Mouse (Mus musculus): ENCODE data around the gene Apbb2. TPM values are rescaled to one million over a fixed set of nuclear protein-coding genes. Genes with fewer than 3 reads are reported as not detected.
A peak's percentile ranks its signal among the peaks of the same experiment; 100 is the strongest.

The Apbb2 gene
- polyA plus RNA-seq, 1 experiment from 2014 or later = 39.3 TPM

DNA sequence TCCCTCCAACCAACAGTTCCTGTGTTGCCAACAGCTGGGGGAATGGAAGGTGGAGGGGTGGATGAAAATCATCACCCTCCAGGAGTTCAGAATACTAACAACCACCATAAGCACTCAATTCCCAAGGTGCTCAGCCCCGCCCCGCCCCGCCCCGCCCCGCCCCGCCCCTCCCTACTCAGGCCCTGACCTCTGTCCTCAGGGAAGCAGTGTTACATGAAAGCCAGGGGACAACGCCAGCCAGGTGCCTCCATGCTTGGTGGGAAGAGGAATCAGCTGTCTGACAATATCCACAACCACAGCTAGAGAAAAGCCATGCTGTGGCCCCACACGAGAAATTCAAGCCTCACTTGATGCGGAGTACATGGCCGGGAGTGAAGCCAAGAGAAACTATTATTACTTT, 276.7 kb downstream of the Apbb2 start:
- no peaks in the 10 kb centered on the region for H3K9me3 ChIP-seq (ENCODE audit: control insufficient read depth, low read length)
- no peak overlapping the region for H3K4me2 ChIP-seq (ENCODE audit: low read length)
- H3K4me3 ChIP-seq (ENCODE audit: low read depth, low read length) = no peak overlapping the region
- no peak overlapping the region for H3K9ac ChIP-seq (ENCODE audit: low read length)
- H3K4me1 ChIP-seq (replicated peaks; ENCODE audit: control insufficient read depth, insufficient read depth, low read length) = peaks cover 11% of the 10 kb centered on the region
- WGBS = 38% methylated on average over 10 of the region's 10 CpGs
- no peak overlapping the region for H3K27ac ChIP-seq (ENCODE audit: low read depth)
- DNase-seq (ENCODE audit: low spot score) = no peak
- H3K36me3 ChIP-seq (ENCODE audit: control insufficient read depth, insufficient read depth, low read length) = no peaks in the 10 kb centered on the region
- no peaks in the 10 kb centered on the region for H3K27me3 ChIP-seq (replicated peaks; ENCODE audit: control insufficient read depth, insufficient read depth, low read length)
- no peak for ATAC-seq (replicated peaks; ENCODE audit: low FRiP score, low TSS enrichment, low read depth)

DNA sequence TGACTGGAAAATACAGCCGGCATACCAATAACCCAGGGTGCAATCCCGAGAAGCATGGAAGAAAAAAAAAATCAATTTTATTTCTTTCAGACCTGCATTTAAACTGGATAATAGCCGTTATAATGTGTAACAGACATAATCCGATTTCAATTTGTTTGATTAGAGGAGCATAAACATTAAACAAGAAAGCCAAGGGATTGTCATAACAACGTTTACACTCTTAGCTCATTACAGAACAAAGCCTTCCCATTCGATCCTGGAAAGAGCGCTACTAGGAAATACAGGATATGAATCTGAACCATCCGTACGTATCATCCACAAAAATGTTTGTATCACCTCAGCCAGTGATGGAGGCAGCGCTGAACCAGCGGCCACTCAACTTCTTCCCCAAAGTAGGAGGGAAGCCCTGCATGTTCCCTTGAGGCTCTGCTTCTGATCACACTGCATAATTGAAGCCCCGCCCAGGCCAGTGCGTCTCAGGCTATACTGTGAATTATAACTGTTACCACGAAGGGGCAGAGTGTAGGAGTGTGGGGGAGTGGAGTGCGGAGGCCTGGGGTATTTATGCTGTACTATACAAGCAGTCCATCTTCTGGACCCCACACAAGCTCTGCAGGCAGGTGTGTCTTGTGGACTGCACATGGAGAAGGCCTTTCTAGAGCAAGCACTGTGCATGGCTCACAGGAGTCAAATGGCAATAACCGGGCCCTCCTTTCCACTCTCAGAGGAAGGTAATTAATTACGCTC, 278.1 kb downstream of the Apbb2 start:
- Histone ChIP-seq H3K4me1 (replicated peaks; ENCODE audit: control insufficient read depth, insufficient read depth, low read length) (peaks cover 11% of the 10 kb centered on the region), H3K36me3 (ENCODE audit: control insufficient read depth, insufficient read depth, low read length) (no peaks in the 10 kb centered on the region), H3K27me3 (replicated peaks; ENCODE audit: control insufficient read depth, insufficient read depth, low read length) (no peaks in the 10 kb centered on the region), H3K4me2 (ENCODE audit: low read length) (no peak overlapping the region), H3K4me3 (ENCODE audit: low read depth, low read length) (no peak overlapping the region), H3K9me3 (ENCODE audit: control insufficient read depth, low read length) (no peaks in the 10 kb centered on the region), H3K27ac (ENCODE audit: low read depth) (no peak overlapping the region), H3K9ac (ENCODE audit: low read length) (no peak overlapping the region)
- 51% methylated on average over 17 of the region's 17 CpGs for WGBS
- ATAC-seq (replicated peaks; ENCODE audit: low FRiP score, low TSS enrichment, low read depth) (no peak), DNase-seq (ENCODE audit: low spot score) (no peak)

DNA sequence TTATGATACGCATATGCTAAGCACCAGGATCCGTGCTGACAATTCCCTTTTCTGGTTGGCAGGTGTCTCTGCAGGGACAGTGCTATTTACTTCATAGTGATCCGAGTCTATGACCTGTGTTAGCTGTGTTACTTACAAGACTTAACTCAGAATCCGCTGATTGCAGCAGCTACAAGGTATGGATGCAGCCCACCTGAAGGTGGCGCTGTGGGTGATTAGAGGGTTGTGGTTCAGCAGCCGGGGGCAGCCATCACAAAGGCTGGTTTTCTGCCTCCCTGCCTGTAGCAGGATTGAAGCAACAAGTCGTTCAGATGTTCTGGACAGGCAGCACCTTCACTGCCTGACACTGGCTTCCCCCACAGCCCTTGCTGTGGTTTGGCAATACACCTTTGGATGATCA, 280.0 kb downstream of the Apbb2 start:
- H3K9me3 ChIP-seq (ENCODE audit: control insufficient read depth, low read length) = no peaks in the 10 kb centered on the region
- H3K4me1 ChIP-seq (replicated peaks; ENCODE audit: control insufficient read depth, insufficient read depth, low read length) = peaks cover 5% of the 10 kb centered on the region
- H3K4me2 ChIP-seq (ENCODE audit: low read length) = no peak overlapping the region
- WGBS = 39% methylated on average over 7 of the region's 7 CpGs
- DNase-seq (ENCODE audit: low spot score) (no peak), ATAC-seq (replicated peaks; ENCODE audit: low FRiP score, low TSS enrichment, low read depth) (no peak)
- no peaks in the 10 kb centered on the region for H3K36me3 ChIP-seq (ENCODE audit: control insufficient read depth, insufficient read depth, low read length)
- no peak overlapping the region for H3K9ac ChIP-seq (ENCODE audit: low read length)
- H3K4me3 ChIP-seq (ENCODE audit: low read depth, low read length) = no peak overlapping the region
- no peak overlapping the region for H3K27ac ChIP-seq (ENCODE audit: low read depth)
- H3K27me3 ChIP-seq (replicated peaks; ENCODE audit: control insufficient read depth, insufficient read depth, low read length) = no peaks in the 10 kb centered on the region

DNA sequence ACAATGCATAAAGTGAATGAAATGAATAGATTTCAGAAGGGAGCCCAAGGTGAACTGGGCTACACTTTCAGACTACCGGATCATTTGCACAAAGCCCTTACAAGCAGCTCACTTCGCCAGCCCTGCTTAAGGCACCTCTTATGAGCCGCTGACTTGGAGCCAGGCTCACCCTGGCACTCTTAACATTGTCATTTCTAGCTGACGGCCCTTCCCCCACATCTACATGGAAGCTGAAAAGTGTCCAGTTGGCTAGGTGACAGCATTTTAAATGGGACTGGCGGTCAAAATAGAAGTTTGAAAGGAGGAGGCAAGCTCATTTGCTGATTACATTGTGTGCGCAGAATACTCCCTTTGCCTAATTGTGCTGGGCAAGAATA, 280.6 kb downstream of the Apbb2 start:
- Histone ChIP-seq H3K4me1 (replicated peaks; ENCODE audit: control insufficient read depth, insufficient read depth, low read length) (peaks cover 5% of the 10 kb centered on the region), H3K9me3 (ENCODE audit: control insufficient read depth, low read length) (no peaks in the 10 kb centered on the region), H3K27me3 (replicated peaks; ENCODE audit: control insufficient read depth, insufficient read depth, low read length) (no peaks in the 10 kb centered on the region), H3K4me2 (ENCODE audit: low read length) (peak overlapping the region; percentile 86), H3K36me3 (ENCODE audit: control insufficient read depth, insufficient read depth, low read length) (no peaks in the 10 kb centered on the region), H3K4me3 (ENCODE audit: low read depth, low read length) (peak overlapping the region; percentile 35), H3K9ac (ENCODE audit: low read length) (no peak overlapping the region), H3K27ac (ENCODE audit: low read depth) (no peak overlapping the region)
- ATAC-seq (replicated peaks; ENCODE audit: low FRiP score, low TSS enrichment, low read depth) (no peak), DNase-seq (ENCODE audit: low spot score) (no peak)
- WGBS = 45% methylated on average over 6 of the region's 6 CpGs

DNA sequence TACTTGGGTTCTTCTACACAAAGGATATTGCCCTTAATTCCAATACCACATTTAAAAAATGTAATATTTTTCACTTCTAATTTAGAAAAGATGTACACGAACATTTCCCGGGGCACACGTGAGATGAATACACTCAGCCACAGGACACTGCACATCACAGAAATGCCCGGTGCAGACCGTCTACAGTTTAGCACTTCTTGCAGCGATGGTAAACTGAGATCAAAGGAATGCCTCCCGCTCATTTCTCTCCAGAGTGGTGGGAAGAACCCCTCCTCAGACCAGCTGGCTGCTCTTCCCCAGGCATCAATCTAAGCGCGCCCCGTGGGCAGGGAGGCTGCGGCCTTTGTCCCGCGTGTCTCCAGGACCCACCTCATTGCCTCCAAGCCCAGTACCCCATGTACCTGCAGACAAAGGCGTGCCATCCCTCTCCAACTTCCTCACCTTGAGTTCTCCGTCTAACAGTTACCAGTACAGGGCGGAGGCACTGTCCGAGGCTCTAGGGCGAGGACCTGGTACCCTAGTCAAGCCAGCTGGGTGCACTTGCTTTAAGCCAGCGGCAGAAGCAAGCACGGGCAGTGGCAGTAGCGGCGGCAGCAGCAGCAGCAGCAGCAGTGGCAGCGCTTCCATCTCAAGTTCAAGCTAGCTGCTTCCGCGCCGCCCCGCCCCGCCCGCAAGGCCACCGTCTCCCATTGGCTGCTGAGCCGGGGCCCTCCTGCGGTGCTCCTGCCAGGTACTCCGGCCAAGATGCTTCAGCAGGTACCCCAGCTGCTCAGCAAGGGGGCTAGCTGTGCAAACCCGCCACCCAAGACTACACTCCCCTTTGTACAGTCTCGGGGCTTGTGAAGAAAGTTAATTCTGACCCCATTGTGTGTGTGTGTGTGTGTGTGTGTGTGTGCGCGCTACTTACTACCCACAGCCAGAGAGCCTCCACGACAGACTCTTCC, 281.3 kb downstream of the Apbb2 start:
- peak; percentile 84 for DNase-seq (ENCODE audit: low spot score)
- H3K36me3 ChIP-seq (ENCODE audit: control insufficient read depth, insufficient read depth, low read length) = no peaks in the 10 kb centered on the region
- no peak overlapping the region for H3K27ac ChIP-seq (ENCODE audit: low read depth)
- H3K27me3 ChIP-seq (replicated peaks; ENCODE audit: control insufficient read depth, insufficient read depth, low read length) = no peaks in the 10 kb centered on the region
- H3K9me3 ChIP-seq (ENCODE audit: control insufficient read depth, low read length) = no peaks in the 10 kb centered on the region
- peak overlapping the region; percentile 35 for H3K4me3 ChIP-seq (ENCODE audit: low read depth, low read length)
- 4% methylated on average over 38 of the region's 38 CpGs for WGBS
- H3K4me2 ChIP-seq (ENCODE audit: low read length) = peak overlapping the region; percentile 86
- ATAC-seq (replicated peaks; ENCODE audit: low FRiP score, low TSS enrichment, low read depth) = peak; percentile 54; the same call in 1 of the 2 replicates
- peaks cover 5% of the 10 kb centered on the region for H3K4me1 ChIP-seq (replicated peaks; ENCODE audit: control insufficient read depth, insufficient read depth, low read length)
- 0 out of 2 replicates have a peak overlapping the region, but pooled peaks have one; percentile 25 for H3K9ac ChIP-seq (ENCODE audit: low read length)

DNA sequence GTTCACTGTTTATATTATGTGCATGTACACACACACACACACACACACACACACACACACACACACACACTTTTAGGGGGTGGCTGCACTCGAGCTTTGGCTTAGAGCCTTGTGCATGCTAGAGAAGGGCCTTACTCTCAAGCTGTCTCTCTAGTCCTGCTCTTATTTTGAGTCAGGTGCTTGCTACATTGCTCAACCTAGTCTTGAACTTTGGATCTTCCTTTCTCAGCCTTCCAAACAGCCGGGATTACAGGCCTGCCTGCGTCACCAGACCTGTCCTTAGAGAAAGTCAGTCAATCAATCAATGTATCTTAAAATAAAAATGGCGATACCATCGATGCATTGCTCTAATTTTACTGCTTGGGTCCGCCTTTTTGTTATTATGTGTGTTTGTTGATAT, 287.8 kb downstream of the Apbb2 start:
- Histone ChIP-seq H3K9ac (ENCODE audit: low read length) (no peak overlapping the region), H3K4me1 (replicated peaks; ENCODE audit: control insufficient read depth, insufficient read depth, low read length) (no peaks in the 10 kb centered on the region), H3K27me3 (replicated peaks; ENCODE audit: control insufficient read depth, insufficient read depth, low read length) (no peaks in the 10 kb centered on the region), H3K4me3 (ENCODE audit: low read depth, low read length) (no peak overlapping the region), H3K9me3 (ENCODE audit: control insufficient read depth, low read length) (no peaks in the 10 kb centered on the region), H3K4me2 (ENCODE audit: low read length) (no peak overlapping the region), H3K36me3 (ENCODE audit: control insufficient read depth, insufficient read depth, low read length) (no peaks in the 10 kb centered on the region), H3K27ac (ENCODE audit: low read depth) (no peak overlapping the region)
- 91% methylated on average over 6 of the region's 6 CpGs for WGBS
- DNase-seq (ENCODE audit: low spot score) = no peak
- no peak for ATAC-seq (replicated peaks; ENCODE audit: low FRiP score, low TSS enrichment, low read depth)

DNA sequence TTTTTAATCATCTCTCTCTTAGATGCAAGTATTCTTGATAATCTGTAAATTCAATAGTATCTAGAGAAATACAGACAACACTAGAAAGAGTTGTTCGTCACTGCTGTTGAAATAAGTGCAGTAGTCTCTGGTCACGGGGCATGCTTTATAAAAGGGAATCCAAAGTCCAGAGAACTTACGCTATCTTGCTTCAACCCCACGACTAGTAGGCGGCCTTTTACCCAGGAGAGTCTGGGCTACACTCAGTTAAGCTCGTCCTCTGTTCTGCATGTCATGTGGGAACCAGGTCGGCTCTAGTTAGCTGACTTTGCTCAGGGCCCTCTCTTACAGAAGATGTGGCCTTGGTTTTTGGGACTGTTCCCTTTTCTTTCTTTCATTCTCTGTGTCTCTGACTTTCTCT, 289.8 kb downstream of the Apbb2 start:
- DNase-seq (ENCODE audit: low spot score) = no peak
- Histone ChIP-seq H3K27me3 (replicated peaks; ENCODE audit: control insufficient read depth, insufficient read depth, low read length) (no peaks in the 10 kb centered on the region), H3K36me3 (ENCODE audit: control insufficient read depth, insufficient read depth, low read length) (no peaks in the 10 kb centered on the region), H3K27ac (ENCODE audit: low read depth) (no peak overlapping the region), H3K4me2 (ENCODE audit: low read length) (no peak overlapping the region), H3K9ac (ENCODE audit: low read length) (no peak overlapping the region), H3K9me3 (ENCODE audit: control insufficient read depth, low read length) (no peaks in the 10 kb centered on the region), H3K4me3 (ENCODE audit: low read depth, low read length) (no peak overlapping the region), H3K4me1 (replicated peaks; ENCODE audit: control insufficient read depth, insufficient read depth, low read length) (no peaks in the 10 kb centered on the region)
- WGBS = 91% methylated on average over 7 of the region's 7 CpGs
- no peak for ATAC-seq (replicated peaks; ENCODE audit: low FRiP score, low TSS enrichment, low read depth)

GRCm38 (mm10) chr5:66327949-66328726, 290.4 kb downstream of the Apbb2 start:
- Histone ChIP-seq H3K36me3 (ENCODE audit: control insufficient read depth, insufficient read depth, low read length) (no peaks in the 10 kb centered on the region), H3K4me3 (ENCODE audit: low read depth, low read length) (no peak overlapping the region), H3K9ac (ENCODE audit: low read length) (no peak overlapping the region), H3K4me2 (ENCODE audit: low read length) (no peak overlapping the region), H3K4me1 (replicated peaks; ENCODE audit: control insufficient read depth, insufficient read depth, low read length) (no peaks in the 10 kb centered on the region), H3K27me3 (replicated peaks; ENCODE audit: control insufficient read depth, insufficient read depth, low read length) (no peaks in the 10 kb centered on the region), H3K27ac (ENCODE audit: low read depth) (no peak overlapping the region), H3K9me3 (ENCODE audit: control insufficient read depth, low read length) (no peaks in the 10 kb centered on the region)
- DNase-seq (ENCODE audit: low spot score) = no peak
- WGBS = 66% methylated on average over 19 of the region's 19 CpGs
- ATAC-seq (replicated peaks; ENCODE audit: low FRiP score, low TSS enrichment, low read depth) = no peak
